Mouse (Mus musculus) lung, postnatal 14 days (tissue): ENCODE data around the gene Igsf11.

Source experiments
- DNase-seq: peaks from one replicate; pipeline ENCODE4 v3.0.0; 2021

The Igsf11 gene

DNA sequence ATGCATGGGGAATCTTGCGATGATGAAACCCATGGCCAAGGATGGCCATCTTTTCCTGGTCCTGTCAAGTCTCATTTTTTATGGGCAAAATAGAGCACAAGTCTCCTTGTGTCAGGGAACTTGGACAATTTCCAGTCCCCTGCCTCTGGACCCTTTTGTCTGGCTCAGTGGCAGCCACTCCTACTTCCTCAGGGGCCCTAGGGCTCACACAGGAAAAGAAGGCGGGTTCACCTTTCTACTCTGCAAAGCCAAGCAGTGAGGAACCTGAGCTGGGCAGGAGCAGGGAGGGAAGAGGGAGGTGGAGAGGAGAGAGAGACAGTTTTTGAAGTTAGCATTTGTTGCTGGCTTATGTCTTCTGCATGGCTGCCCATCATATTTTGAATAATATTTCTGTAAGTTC, 93.9 kb downstream of the Igsf11 start:
- DNase-seq: no peak

DNA sequence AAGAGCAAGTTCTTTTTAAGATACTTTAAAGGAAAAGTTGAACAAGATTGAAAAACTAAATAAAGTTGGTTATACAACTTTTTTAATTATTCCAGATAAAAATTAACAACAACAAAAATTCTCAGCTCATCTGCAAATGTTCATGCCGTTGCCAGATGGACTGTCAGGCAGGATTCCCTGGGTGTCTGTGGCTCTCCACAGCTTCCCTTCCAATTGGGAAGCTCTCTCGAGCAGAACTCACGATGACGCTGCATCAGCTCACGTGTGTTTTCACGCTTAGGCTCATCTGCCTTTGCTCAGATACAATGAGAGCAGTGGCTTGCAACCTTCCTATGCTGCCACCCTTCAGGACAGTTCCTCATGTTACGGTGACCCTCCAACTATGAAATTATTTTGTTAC, 101.2 kb downstream of the Igsf11 start:
- no peak for DNase-seq

DNA sequence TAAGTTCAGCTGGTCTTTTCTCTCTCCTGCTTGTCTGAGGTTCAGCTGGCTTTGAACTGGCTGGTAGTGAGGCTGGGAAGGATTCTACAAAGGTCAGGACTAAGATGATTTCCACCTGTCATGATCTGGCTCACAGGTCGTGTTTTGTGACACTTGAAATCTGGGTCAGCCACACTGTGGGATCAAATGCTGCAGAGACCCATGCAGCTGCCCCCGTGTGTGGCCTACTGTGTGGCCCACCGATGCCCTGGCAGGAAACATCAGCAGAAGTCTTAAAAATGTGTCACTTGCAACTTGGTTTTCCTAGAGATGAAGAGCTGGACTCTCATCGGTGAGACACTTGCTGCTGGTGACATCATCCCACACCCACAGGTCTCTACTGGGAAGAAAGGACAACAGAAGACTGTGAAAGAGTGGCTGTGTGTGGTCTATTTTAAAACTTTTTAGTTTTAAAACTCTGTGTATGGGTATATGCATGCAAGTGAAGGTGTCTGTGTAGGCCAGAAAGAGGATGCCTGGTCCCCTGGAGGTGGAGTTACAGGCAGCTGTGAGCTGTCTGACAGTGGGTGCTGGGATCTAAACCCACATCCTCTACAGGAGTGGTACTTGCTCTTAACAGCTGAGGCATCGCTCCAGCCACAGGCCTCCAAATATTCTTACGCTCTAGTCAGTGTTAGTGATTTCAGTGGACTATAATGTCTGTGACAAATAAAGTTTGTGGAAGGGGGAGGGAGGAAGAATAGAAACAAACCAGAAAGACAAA, 106.2 kb downstream of the Igsf11 start:
- no peak for DNase-seq

DNA sequence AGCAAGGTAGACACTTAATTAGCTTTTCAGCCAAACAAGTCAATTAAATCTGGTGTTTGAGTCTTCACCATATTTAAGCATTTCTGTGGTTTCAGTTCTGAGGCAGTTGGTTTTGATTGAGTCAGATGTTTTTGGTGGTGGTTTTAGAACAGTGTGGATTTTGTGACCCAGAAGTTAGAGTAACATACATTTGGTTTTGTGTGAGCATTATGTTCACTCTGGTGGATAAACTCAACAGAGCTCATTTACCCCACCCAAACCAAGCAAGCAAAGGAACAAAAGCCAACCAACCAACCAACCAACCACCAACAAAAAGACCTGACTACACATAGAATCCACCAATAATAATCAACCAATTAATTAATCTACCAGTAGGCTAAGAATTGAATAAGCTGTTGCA, 106.8 kb downstream of the Igsf11 start:
- DNase-seq: no peak

DNA sequence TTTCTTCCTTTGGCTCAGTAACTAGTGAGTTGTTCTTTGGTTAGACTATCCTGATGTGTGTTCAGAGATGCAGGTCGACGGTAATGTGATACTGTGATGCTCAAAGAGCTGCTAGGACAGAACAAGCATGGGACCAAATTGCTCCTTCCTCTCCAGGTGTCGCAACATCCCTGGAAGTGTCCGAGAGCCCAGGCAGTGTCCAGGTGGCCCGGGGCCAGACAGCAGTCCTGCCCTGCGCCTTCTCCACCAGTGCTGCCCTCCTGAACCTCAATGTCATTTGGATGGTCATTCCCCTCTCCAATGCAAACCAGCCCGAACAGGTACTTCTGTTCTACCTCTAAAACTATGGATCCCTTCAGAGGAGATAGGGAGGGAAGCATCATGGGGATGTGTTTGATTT, 114.5 kb downstream of the Igsf11 start:
- DNase-seq: no peak

DNA sequence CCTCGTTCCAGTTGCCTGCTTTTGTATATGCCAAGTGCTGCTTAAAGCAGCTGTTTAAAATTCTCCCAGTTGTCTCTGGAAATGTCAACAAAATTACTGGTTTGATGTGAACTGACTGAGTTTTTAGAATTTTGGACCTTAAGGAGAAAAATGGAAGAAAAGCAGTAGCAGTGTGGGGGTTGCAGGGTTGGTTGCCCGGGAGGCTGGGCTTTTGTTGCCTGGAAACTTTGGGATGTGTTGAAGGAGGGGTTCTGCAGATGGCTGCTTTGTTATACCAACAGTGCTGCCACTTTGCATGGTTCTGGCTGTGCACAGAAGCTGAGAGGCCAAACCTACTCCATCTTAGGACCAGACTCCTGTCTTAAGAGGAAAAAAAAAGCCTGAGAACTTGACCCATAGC, 127.0 kb downstream of the Igsf11 start:
- DNase-seq: no peak

DNA sequence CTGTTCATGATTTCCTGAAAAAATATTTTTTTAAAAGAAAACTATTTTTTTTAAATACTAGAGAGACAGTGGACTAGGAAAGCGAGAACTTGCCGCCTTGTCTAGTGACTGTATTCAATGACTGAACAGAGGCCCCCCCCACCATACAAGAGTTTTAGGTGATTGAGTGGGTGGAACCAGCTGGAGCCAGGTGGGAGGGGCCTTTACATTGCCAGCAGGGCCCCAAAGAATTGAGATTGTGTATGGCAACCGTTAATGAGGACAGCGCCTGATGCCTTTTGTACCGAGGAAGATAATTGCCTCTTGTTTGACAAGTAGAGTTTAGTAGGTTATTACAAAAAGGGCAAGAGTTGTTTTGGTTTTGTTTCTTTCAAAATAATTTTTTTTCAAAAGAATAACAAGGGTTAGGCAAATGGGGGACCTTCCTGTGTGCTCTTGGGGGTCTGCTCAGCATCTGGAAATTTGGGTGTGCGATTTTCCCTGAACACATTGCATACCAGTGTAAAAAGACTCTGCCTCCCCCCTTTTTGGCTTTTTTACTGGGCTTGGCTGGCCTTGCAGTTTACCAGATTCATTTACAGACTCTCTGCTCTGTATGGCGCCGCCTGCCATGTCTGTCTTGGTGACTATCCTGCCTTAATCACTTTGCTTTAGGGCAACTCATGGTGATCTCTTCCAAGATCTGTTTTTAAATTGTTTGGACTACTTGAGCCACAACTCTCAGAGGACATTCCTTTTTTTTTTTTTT, 133.7 kb downstream of the Igsf11 start:
- no peak for DNase-seq

DNA sequence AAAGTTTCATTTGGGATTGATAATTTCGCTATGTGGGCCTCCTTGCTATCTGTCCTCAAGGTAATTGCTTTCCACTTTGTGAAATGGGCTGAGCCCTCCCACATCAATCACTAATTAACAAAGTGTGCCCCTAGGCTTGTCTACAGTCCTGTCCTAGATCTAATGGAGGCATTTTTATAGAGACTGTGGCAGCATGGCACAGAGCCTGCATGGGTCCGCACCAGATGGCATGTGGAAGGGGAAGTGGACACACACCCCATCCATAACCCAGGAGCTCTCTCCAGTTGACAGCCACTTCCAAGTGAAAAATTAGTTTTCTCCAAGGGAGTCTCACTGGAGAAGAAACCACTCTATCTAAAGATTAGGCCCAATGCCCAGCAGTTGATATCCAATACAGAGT, 138.9 kb downstream of the Igsf11 start:
- DNase-seq: no peak

DNA sequence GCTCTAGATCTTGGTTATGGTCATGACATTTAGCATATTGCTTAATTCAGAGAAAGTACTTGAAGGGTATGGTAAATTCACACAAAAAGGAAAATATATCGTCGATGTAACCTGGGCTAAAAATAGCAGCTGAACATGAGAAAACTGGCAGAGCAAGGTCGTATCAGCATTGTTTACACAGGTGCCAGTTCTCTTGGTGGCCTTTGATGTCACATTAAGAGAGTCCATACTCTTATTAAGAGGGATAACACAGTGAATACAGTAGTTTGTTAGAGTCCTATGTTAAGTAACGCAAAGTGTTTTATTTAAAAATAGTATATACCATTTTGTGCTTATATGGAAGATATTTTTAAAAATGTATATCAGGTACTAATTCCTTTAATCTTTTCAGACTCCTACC, 144.8 kb downstream of the Igsf11 start:
- DNase-seq: no peak

DNA sequence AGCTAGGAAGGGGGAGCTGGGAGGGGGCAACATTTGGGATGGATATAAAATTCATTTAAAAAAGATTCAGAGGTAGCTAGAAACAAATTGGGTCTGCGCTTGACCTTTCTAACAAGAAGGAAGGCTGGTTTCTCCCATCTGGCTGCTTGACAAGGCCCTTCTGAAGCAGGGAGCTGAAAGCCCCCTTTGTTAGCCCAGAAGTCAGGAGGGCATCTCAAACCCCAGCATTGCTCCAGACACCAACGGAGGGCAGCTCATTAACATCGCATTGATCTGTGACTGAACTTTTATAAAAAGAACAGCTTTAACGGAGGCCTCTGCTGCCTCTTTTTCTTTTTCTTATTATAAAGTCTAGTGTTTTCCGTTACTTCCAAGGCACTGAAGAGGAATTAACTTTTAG, 151.9 kb downstream of the Igsf11 start:
- DNase-seq: no peak

DNA sequence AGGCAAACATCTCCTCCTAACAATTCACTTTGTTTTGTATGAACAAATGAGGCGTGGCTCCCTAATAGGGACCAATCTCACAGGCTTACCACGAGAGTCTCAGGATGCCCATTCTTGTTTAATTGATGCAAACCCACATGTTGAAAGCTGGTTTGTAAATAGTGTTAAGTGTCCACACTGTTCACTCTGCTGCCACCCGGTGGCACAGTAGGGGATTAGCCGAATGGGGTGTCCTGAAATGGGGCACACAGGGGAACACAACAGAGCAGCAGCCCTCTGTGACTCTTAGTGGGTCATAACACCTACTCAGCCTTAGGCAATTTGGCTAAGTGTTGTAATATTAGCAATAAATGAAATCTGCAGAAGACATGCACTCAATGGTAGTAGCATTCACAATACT, 156.4 kb downstream of the Igsf11 start:
- DNase-seq: peak; percentile 45

DNA sequence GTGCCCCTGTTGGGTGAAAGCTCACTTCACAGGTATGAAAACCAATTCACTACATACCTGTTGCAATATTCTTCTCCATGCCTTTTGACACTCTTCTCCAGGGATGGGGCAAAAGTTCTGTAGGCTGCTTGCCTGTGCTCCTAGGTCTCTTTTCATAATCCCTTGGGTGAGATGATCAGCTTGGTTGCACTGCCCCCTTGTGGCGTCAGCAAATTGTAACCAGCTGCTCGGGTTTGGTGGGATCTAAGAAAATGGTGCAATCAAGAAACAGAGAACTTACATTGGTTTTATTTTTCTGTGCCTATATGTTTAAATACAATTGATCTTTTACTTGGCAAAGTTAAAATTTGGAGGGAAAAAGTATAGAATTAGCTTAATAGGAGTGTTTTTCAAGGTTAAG, 160.5 kb downstream of the Igsf11 start:
- DNase-seq: peak; percentile 69

DNA sequence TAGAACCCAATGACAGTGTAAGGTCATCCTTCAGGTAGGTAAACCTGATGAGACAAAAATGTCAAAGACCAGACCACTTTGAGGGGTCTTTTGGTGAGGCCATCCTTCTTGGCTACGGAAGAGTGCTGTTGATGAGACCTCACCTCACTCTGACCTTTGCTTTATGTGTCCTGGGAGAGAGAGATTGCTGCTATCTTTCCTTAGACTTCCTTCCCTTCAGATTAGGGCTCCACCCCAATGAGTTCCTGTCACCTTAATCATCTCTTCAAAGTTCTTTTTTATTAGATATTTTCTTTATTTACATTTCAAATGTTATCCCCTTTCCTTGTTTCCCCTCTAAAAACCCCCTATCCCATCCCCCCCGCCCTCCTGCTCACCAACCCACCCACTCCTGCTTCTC, 161.3 kb downstream of the Igsf11 start:
- no peak for DNase-seq

DNA sequence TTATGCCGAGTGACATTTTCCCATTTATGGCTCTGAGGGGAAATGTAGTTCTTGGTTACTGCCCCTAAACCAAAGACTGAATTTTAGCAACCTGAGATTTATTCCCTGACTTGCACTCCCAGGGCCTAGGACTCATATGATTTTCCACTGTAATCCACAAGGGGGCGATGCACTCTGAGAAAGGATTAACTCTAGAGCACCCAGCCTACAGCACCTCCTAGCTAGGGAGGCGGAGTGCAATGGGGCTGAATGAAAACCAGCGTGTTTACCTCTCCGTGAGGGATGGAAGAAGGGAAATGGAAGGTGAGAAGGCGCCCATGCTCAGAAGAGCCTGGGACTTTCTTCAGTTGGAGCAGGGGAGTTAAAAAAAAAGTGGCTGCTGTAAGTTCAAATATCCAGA, 163.6 kb downstream of the Igsf11 start:
- DNase-seq: peak; percentile 22

DNA sequence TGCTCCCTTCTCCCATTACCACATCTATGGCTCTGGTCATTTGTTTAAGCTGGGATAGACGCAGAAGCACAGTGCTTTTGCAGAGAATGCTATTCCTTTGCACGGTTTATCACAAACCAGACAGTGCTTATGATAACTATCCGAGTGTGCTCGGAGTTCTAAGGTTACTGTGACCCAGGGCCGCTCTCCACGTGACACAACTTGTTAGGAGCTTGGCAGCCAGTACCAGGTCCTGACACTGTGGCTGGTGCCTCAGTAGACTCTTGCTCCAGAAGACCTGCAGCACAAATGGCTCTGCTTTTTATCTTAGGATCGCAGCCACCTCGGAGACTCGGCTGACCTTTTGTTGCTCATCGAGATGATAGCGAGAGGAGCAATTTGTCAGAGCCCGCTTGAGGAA, 164.5 kb downstream of the Igsf11 start:
- DNase-seq: no peak

DNA sequence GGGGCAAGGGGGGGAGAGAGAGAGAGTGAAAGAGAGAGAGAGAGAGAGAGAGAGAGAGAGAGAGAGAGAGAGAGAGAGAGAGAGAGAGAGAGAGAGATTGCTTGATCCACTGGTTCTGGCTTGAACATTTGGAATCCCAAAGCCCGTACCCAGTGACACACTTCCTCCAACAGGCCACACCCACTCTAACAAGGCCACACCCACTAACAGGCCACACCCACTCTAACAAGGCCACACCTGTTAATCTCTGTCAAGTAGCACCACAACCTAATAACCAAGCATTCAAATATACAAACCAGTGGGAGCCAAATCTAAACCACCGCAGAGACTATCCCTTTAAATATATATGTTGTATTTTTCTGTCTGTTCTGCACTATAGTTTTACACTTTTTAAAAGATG, 166.4 kb downstream of the Igsf11 start:
- DNase-seq: no peak

DNA sequence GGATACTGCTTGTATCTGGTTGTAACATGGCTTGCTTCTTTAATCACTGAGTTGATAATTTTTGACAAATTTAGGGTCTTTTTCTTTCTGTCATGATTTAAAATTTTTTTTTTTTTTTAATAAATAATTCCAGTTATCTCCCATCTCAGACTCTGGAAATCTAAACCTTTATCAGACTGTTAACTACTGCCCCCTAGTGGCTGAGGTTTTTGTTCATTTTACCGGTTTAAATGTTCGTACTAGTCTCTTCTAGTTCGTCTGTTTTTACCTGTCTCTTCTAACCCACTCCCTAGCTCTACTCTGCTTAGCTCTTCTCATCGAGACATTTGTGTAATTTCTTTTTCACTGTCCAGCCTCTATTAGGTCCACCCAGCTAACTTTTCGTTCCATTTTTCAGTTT, 170.1 kb downstream of the Igsf11 start:
- peak; percentile 26 for DNase-seq

DNA sequence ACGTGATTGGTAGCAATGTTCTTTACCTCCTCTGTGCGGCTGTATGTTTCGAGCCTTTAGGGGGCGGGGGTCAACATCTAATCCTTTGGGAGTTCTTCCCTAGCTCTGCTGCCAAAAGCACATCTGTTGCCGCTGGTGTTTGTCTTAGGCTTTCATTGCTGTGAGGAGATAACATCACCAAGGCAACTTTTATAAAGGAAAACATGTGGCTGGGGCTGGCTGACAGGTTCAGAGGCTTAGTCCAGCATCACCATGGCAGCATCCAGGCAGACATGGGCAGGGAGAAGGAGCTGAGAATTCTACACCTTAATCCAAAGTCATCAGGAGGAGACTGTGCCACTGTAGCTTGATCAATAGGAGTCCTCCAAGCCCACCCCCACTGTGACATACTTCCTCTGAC, 173.1 kb downstream of the Igsf11 start:
- DNase-seq: no peak

DNA sequence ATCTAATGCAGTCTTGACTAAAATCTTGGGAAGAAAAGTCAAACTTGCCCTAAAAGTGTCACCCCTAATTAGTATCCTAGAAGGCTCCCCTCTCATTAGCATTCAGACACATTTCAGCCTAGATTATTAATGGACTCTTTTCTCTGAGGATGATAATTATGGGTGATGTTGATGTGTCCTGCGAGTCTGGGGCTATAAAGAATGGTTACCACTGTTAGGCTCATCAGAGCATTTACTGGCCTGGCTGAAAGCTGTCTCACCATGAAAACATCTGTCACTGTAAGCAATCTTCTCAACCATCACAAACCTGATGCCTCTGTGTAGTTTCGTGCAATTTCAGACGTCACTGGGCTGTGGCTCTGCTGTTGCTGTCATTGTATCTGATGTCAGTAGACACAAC, 179.0 kb downstream of the Igsf11 start:
- no peak for DNase-seq
